Mouse (Mus musculus): ENCODE data around the gene Uba2.

DNA sequence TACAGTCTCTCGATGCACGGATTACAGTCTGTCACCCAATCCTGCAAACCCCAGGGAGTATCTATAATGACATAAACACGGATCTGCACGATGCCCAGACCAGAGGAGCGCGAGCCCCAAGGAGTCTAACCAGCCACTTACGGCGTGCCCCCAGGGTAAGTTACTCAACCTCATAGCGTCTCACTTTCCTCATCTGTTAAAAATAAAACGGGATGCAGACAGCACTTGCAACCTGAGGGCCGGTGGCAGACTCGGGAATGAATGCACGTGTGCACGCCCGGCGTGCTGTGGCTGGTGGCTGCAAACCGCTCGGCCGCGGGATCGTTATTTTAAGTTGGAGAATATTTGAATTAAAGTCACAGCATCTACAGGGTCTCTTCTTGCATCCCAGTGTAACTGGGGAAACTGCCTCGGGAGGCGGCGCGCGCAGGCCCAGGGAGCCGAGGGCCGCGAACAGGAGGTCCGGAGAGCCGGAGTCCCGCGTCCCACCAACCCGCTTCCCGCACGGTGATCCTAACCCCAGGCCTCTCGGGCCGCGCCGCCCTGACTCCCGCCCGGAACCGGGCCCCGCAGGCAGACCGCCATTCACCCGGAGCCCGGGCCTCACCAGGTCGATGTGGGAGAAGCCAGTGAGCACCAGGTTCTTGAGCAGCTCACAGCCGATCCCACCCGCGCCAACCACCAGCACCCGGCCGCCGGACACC is 1.5 kb downstream of the Uba2 start:
- TF ChIP-seq CTCF (IDR thresholded peaks at IDR 0.05; ENCODE audit: extremely low read depth, insufficient read length, insufficient replicate concordance, low read depth, low read length) (no peak), POLR2A (IDR thresholded peaks at IDR 0.05; ENCODE audit: low read depth, low read length) (no peak)
